Mouse (Mus musculus): ENCODE measurements around the gene Foxa1. TPM values are rescaled to one million over a fixed set of nuclear protein-coding genes. Genes with fewer than 3 reads are reported as not detected.

The Foxa1 gene
- polyA plus RNA-seq, 1 experiment from 2014 or later = 22.5 TPM

- Histone ChIP-seq H3K4me3 (ENCODE audit: low read depth, low read length) (no peak overlapping the region), H3K9ac (no peak overlapping the region), H3K4me1 (ENCODE audit: insufficient read depth) (no peaks in the 10 kb centered on the region; the same call in 1 of the 2 replicates), H3K36me3 (ENCODE audit: insufficient read depth) (no peaks in the 10 kb centered on the region), H3K4me2 (no peak overlapping the region), H3K9me3 (ENCODE audit: low read depth, low read length) (no peaks in the 10 kb centered on the region), H3K27ac (ENCODE audit: low read depth) (peak overlapping the region; percentile 15; the same call in 1 of the 2 replicates), H3K27me3 (ENCODE audit: insufficient read depth, low read length) (no peaks in the 10 kb centered on the region)
- TF ChIP-seq CTCF (IDR thresholded peaks at IDR 0.05; ENCODE audit: low read depth) = no peak
- 36% methylated on average over 6 of the region's 6 CpGs for WGBS
- DNase-seq (peak; percentile 66), ATAC-seq (ENCODE audit: insufficient read depth) (peak; percentile 93)
These were observed 50.2 kb downstream of the Foxa1 start for GRCm38 (mm10) chr12:57496347-57497119.

Other genes with a start within 250 kb of the Foxa1 start
- 6.9 and 7.3 TPM in 2 replicates for gene Ttc6, start 17.2 kb upstream of the Foxa1 start, polyA plus RNA-seq (2014; fragmentation: Nextera tagmentation; extraction: Ambion mirVana)